Mouse (Mus musculus) midbrain, embryonic 10.5 days (tissue): ENCODE data around the gene Abca4. TPM values are rescaled to one million over a fixed set of nuclear protein-coding genes. Genes with fewer than 3 reads are reported as not detected.
"Not testable (repeated sequence)": the region's sequence is repeated elsewhere in the genome, so short reads cannot be mapped to it uniquely, and the experiment has no call there.

Experiments used
- DNase-seq: peaks from one replicate; pipeline ENCODE4 v3.0.0-alpha.2; 2017; ENCODE audit warnings: low spot score
- H3K27ac ChIP-seq: fragments of 300-500 bp; sonication (generic); replicated peaks from 2 replicates; pipeline ENCODE4 v1.5.1; 2016; ENCODE audit warnings: mild to moderate bottlenecking
- H3K27me3 ChIP-seq: fragments of 300-500 bp; sonication (generic); 2 replicates; pipeline ENCODE4 v1.6.1; 2016; ENCODE audit warnings: low read depth, mild to moderate bottlenecking; ENCODE audit not compliant: poor library complexity, severe bottlenecking
- H3K36me3 ChIP-seq: fragments of 300-500 bp; sonication (generic); 2 replicates; pipeline ENCODE4 v1.6.1; 2016; ENCODE audit warnings: mild to moderate bottlenecking, moderate library complexity
- H3K4me1 ChIP-seq: fragments of 300-500 bp; sonication (generic); 2 replicates; pipeline ENCODE4 v1.6.1; 2016
- H3K4me3 ChIP-seq: fragments of 300-500 bp; sonication (generic); 2 replicates; pipeline ENCODE4 v1.5.1; 2016; ENCODE audit warnings: mild to moderate bottlenecking, moderate library complexity
- H3K9me3 ChIP-seq: fragments of 300-500 bp; sonication (generic); replicated peaks from 2 replicates; pipeline ENCODE4 v1.6.1; 2016; ENCODE audit warnings: mild to moderate bottlenecking
- WGBS: fragments of 180-500 bp; shearing (Covaris S2); methylation state at CpG from one replicate; pipeline ENCODE4 v1.1.7; 2016; 5-methylcytosine and 5-hydroxymethylcytosine counted together
- polyA plus RNA-seq: library from polyadenylated mRNA; unstranded; fragments of >200 nt; fragmentation: Nextera tagmentation; extraction: Ambion mirVana; gene quantifications from 2 replicates; pipeline ENCODE4 v1.2.1, GENCODE M21; 2016

Abca4 gene
- polyA plus RNA-seq, 1 experiment from 2014 or later: 2.6 TPM

- 92% methylated on average over 13 of the region's 13 CpGs for WGBS
- H3K4me3 ChIP-seq: no peak overlapping the region
- no peak overlapping the region for H3K27ac ChIP-seq
- H3K27me3 ChIP-seq: peaks cover 7% of the 10 kb centered on the region; the same call in 1 of the 2 replicates
- H3K9me3 ChIP-seq: no peaks in the 10 kb centered on the region
- DNase-seq: no peak
- no peaks in the 10 kb centered on the region for H3K4me1 ChIP-seq
- no peaks in the 10 kb centered on the region for H3K36me3 ChIP-seq
These were observed 20.5 kb downstream of the Abca4 start for GRCm38 (mm10) chr3:122064556-122065410.

DNA sequence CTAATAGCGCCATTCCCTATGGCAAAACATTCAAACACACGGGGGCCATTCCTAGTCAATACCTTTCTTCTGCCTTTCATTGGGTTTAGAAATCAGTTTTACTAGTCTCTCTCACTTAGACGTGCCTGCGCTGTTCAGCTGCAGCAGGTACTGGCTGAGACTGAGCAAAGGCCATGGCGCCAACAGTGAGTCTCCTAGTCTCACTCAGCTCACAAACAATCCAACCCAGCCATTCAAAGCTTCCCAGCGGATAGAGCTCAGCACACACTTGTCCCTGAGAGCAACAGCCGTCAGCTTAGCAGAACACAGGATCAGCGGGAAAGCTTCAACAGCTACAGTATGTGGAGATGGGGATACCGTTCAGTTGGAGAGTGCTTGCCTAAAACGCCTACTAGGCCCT is 27.5 kb downstream of the Abca4 start:
- Histone ChIP-seq H3K27ac (no peak overlapping the region), H3K4me3 (no peak overlapping the region), H3K4me1 (peaks cover 27% of the 10 kb centered on the region), H3K9me3 (no peaks in the 10 kb centered on the region), H3K27me3 (peaks cover 44% of the 10 kb centered on the region), H3K36me3 (no peaks in the 10 kb centered on the region)
- 71% methylated on average over 10 of the region's 10 CpGs for WGBS
- DNase-seq: no peak

DNA sequence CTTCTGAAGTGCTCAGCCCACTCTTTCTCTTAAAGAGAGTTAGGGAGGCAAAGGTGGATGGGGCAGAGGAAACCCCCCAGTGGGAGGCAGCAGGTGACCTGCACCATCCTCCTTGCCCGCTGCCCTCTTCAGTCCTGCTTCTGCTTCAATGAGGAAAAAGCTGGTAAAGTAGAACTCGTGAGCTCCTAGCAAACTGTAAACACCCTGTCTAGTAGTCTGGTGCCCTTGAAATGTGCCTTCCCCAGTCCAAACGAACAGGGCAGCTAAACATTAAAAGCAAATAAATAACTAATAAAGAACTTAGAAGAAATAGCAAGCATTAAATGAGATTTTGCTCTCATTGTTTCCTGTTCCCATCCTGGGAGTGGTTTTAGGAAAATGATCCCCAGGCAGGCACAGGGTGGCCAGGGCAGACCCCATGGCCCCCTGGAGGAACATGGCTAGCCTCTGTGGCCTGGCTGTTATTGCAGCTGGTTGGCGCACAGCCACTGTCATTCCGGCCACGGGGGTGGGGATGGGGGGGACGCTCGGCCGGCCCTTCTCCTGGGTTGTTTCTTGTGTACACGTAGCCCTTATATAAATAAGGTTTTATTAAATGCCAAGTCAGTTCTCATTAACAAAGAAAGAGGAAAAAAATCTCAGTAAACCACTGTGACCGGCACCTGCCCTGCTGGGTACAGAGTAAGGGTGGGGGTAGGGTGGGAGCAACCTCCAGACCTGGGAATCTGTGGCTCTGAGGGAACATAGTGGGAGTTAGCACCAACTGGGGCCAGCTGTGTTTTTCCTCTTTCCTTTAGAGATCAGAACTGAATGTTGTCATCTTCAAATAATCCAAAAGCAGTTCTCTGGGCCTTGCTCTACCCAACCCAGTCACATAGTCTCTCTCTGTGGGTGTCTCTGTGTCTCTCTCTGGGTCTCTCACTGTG is 28.7 kb downstream of the Abca4 start:
- Histone ChIP-seq H3K9me3 (no peaks in the 10 kb centered on the region), H3K36me3 (no peaks in the 10 kb centered on the region), H3K4me1 (peaks cover 31% of the 10 kb centered on the region), H3K4me3 (no peak overlapping the region), H3K27me3 (peaks cover 47% of the 10 kb centered on the region), H3K27ac (no peak overlapping the region)
- no peak for DNase-seq
- 58% methylated on average over 11 of the region's 11 CpGs for WGBS

GRCm38 (mm10) chr3:122073595-122073994 is 29.4 kb downstream of the Abca4 start:
- no peak overlapping the region; the same call in 1 of the 2 replicates for H3K27ac ChIP-seq
- H3K4me3 ChIP-seq: no peak overlapping the region
- H3K36me3 ChIP-seq: no peaks in the 10 kb centered on the region
- no peaks in the 10 kb centered on the region for H3K9me3 ChIP-seq
- no peak for DNase-seq
- H3K4me1 ChIP-seq: peaks cover 36% of the 10 kb centered on the region
- 69% methylated on average over 5 of the region's 5 CpGs for WGBS
- H3K27me3 ChIP-seq: peaks cover 54% of the 10 kb centered on the region

DNA sequence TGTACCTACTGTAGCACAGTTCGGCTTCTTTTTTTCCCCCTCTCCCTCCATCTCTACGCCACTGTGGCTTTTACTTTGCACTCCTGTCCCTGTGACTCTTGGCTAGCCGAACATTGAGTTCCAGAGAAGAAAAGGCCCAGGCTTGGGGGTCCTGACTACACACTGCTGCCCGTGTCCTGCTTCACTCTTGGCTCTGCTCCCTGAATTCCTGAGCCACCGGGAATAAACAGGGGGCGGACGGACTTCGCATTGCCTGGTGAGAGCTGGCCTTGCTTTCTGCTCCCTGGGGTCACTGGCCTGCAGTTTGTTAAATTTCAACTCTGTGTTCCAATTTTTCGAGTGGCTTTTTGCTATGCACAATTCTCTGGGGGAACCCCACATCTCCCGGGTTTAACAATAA is 30.1 kb downstream of the Abca4 start:
- DNase-seq: no peak
- Histone ChIP-seq H3K4me3 (no peak overlapping the region), H3K36me3 (no peaks in the 10 kb centered on the region), H3K9me3 (no peaks in the 10 kb centered on the region), H3K4me1 (peaks cover 36% of the 10 kb centered on the region), H3K27ac (peak overlapping the region; percentile 49), H3K27me3 (peaks cover 57% of the 10 kb centered on the region)
- WGBS: 31% methylated on average over 10 of the region's 10 CpGs

DNA sequence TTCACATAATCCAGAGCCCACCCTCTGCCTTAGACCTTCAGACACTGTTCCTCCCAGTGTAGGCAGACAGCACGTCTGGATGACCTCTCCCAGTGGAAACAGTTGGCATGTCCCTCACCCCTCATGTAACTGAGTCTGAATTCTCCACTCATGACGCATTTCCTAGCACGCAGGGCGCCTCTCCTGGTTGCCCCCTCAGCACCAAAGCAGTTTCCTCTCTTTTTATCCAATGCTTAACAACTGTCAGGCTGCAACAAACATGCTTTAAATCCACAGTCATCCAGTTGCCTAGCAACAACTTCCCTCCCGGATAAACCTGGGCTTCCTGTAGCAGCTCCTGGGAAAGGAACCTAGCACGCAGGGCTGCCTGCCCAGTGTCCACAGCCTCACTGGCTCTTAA is 33.9 kb downstream of the Abca4 start:
- Histone ChIP-seq H3K4me3 (no peak overlapping the region), H3K4me1 (peaks cover 22% of the 10 kb centered on the region), H3K27ac (no peak overlapping the region), H3K27me3 (peaks cover 86% of the 10 kb centered on the region), H3K36me3 (no peaks in the 10 kb centered on the region), H3K9me3 (no peaks in the 10 kb centered on the region)
- DNase-seq: peak; percentile 33
- WGBS: 26% methylated on average over 6 of the region's 6 CpGs

GRCm38 (mm10) chr3:122079172-122079571 is 34.9 kb downstream of the Abca4 start:
- Histone ChIP-seq H3K27ac (no peak overlapping the region), H3K27me3 (peaks cover 88% of the 10 kb centered on the region), H3K4me3 (no peak overlapping the region), H3K4me1 (peaks cover 15% of the 10 kb centered on the region), H3K36me3 (no peaks in the 10 kb centered on the region), H3K9me3 (no peaks in the 10 kb centered on the region)
- no peak for DNase-seq
- WGBS: 91% methylated on average over 6 of the region's 6 CpGs

DNA sequence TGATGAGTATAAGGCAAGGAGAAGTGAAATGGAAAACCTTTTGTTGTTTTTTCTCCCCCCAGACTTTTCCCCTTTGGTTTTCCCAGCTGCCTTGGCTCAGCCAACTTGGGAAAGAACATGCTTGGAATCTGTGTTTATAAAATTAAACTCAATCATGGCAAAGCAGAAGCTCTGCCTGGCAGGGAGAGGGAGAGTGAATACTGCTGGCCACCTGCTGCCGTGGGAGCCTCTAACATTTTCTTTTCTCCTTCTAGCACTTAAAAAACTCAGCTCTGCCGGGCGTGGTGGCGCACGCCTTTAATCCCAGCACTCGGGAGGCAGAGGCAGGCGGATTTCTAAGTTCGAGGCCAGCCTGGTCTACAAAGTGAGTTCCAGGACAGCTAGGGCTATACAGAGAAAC is 37.4 kb downstream of the Abca4 start:
- H3K9me3 ChIP-seq, H3K36me3 ChIP-seq, H3K4me3 ChIP-seq, DNase-seq, H3K27ac ChIP-seq: not testable (repeated sequence)
- 95% methylated on average over 8 of the region's 8 CpGs for WGBS
- H3K4me1 ChIP-seq: peaks cover 27% of the 10 kb centered on the region
- peaks cover 77% of the 10 kb centered on the region for H3K27me3 ChIP-seq

DNA sequence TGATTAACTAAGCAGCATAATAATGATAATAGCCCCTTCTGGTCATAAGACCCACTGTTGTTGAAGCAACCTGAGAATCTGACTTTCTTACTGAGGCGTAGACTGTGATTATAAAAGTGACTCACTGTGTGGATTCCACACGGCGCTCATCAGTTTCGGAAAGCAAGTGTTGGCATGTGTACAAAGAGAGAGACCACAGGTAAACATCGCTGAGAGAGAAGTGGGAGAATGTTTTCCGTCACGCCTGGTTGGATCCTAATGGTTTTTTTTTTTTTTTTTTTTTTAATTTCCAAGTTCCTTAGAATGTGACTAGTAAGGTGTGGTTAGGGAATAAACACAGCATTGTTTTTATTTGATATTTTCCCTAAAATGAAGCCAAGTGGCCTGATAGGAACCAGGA is 38.1 kb downstream of the Abca4 start:
- no peaks in the 10 kb centered on the region for H3K36me3 ChIP-seq
- no peak for DNase-seq
- no peak overlapping the region for H3K4me3 ChIP-seq
- no peaks in the 10 kb centered on the region for H3K9me3 ChIP-seq
- WGBS: 92% methylated on average over 7 of the region's 7 CpGs
- H3K27me3 ChIP-seq: peaks cover 82% of the 10 kb centered on the region
- H3K27ac ChIP-seq: no peak overlapping the region
- peaks cover 32% of the 10 kb centered on the region for H3K4me1 ChIP-seq

DNA sequence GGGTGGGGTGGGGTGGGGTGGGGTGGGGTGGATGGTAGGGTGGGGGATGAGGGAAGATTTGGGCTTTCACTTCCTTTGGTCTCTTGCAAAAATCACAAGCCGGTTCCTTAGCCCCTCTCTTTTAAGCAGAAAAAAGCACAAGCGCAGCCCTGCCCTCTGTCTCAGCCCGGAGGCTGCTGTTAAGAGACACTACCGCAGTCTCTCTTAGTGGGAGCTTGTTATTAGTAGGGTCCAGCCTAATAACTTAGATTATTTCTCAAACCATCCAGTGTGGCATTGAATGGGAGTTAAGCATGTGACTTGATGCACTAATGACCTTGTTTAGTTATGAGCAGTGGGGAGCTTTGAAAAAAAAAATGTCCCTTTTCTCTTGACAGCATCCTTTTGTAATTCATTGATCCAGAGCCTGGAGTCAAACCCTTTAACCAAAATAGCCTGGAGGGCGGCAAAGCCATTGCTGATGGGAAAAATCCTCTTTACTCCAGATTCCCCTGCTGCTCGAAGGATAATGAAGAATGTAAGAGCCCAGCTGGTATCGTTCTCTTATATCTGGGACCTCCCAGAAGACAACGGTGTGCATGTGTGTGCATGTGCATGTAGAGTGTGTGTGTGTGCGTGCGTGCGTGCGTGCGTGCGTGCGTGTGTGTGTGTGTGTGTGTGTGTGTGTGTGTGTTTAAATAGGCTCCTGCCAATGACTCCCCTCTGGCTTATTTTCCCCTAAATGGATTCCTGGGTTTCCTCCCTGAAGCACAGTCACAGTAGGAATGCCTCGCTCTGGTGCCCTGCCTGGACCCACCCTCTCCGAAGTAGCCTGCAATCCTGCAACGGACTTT is 41.1 kb downstream of the Abca4 start:
- DNase-seq: peak; percentile 33
- Histone ChIP-seq H3K9me3 (no peaks in the 10 kb centered on the region), H3K36me3 (no peaks in the 10 kb centered on the region), H3K27me3 (peaks cover 86% of the 10 kb centered on the region), H3K27ac (no peak overlapping the region), H3K4me1 (peaks cover 23% of the 10 kb centered on the region), H3K4me3 (peak overlapping the region; percentile 30; the same call in 1 of the 2 replicates)
- WGBS: 22% methylated on average over 18 of the region's 18 CpGs

DNA sequence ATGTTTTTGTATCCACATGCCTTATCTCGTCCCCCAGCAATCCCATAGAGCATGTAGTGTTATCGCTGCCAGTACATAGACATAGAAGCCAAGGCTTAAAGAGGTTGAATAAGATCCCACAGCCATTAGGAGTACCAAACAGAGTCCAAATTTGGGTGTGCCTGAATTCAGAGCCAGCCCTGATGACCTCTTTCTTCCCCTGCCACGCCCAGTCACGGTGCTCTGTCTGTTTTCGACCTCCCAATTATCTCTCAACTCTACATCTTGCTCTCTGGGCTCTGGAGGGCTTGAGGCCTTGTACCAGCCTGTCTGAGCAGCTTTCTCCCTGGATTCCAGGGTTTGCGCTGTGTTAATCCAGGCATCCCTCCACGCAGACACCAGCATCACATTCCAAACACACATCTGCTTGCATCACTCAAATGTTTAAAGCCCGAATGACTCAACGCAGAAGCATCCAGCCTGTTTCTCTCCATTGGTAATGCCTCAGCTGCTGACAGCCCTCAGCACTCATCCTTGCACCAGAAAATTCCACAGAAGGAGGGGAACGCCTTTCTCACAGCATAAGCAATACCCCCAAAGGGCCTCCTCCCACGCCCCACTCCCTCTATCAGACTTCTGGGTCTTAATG is 43.9 kb downstream of the Abca4 start:
- no peak overlapping the region for H3K27ac ChIP-seq
- H3K36me3 ChIP-seq: no peaks in the 10 kb centered on the region
- DNase-seq: no peak
- 88% methylated on average over 11 of the region's 11 CpGs for WGBS
- H3K9me3 ChIP-seq: no peaks in the 10 kb centered on the region
- peaks cover 23% of the 10 kb centered on the region for H3K4me1 ChIP-seq
- no peak overlapping the region for H3K4me3 ChIP-seq
- peaks cover 73% of the 10 kb centered on the region for H3K27me3 ChIP-seq

GRCm38 (mm10) chr3:122090338-122090737 is 46.1 kb downstream of the Abca4 start:
- peaks cover 59% of the 10 kb centered on the region for H3K27me3 ChIP-seq
- WGBS: 83% methylated on average over 6 of the region's 6 CpGs
- DNase-seq: no peak

More at GRCm38 (mm10) chr3:122090338-122090737, 46.1 kb downstream of the Abca4 start:
- Histone ChIP-seq H3K36me3 (no peaks in the 10 kb centered on the region), H3K4me1 (peaks cover 13% of the 10 kb centered on the region), H3K4me3 (no peak overlapping the region), H3K27ac (no peak overlapping the region), H3K9me3 (no peaks in the 10 kb centered on the region)
